Mouse (Mus musculus) spleen, embryonic (tissue): ENCODE data around the gene Reep6.

Experiments used
- CTCF ChIA-PET: fragments of 350-600 bp; sonication (Branson Sonifier 250); formaldehyde crosslinking; loops from one replicate; lab custom pipeline; 2022; lab: Charles Lee

Gene Reep6

DNA sequence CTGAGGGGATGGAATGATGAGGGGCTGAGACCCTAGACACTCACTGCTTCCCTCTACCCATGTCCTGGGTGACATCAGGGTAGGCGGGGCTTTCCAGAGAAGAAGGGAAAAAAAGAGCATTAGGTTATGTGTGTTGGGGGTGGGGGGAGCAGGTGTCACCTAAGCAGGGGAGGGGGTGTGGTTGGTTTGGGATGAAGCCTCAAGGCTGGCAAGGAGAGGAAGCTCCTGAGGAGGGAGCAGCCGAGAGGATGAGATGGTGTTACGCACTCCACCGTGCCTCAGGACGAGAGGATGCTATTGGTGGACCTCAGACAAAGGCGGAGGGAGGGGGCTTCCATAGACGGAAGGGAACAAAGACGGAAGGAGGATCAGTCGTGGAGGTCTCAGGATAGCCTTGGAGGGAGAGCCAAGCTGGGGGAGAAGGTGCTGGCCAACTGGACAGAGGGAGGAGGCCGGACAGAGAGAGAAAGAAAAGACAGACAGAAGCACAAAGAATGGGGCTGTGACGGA, 29.0 kb upstream of the Reep6 start:
- CTCF ChIA-PET = no interaction called here

DNA sequence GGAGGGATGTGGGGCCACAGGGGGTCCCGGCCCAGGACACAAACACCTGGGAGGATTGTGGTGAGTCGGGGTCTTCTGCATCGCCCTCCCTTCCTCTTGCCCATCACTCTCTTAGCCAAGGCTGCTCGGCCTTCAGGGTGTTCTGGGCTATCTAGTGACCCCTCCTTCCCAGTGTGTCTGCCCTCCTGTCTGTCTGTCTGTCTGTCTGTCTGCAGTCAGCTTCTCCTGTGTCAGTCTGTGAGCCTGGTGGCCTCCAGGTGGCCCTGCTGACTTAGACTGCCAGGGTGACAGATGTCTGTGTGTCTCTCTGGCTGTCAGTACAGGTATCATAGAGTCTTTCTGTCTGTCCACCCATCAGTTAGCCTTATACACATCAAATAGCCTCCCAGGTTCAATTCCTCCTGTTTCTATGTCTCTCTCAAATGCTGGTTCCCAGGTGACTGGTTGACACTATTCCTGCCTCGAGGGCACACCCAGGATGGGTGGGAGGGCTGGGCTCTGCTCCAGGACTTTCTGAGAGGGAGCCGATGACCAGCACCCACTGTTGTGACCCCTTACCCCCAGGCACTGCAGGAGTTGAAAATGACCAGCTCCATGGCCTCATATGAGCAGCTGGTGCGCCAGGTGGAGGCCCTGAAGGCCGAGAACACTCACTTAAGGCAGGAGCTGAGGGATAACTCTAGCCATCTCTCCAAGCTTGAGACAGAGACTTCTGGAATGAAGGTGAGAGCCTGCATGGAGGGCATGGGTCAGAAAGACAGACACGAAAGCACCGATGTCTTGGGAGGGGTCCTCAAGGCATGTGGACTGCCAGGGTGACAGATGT, 28.3 kb upstream of the Reep6 start:
- CTCF ChIA-PET = no interaction called here

DNA sequence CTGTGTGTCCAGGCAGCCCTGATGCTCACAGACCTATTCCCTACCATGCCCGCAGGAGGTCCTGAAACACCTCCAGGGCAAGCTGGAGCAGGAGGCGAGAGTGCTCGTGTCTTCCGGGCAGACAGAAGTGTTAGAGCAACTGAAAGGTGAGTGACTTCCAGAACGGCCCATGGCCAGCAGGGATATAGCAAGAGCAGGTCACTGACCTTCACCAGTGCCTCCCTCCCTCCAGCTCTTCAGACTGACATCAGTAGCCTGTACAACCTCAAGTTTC, 27.7 kb upstream of the Reep6 start:
- CTCF ChIA-PET = no interaction called here

DNA sequence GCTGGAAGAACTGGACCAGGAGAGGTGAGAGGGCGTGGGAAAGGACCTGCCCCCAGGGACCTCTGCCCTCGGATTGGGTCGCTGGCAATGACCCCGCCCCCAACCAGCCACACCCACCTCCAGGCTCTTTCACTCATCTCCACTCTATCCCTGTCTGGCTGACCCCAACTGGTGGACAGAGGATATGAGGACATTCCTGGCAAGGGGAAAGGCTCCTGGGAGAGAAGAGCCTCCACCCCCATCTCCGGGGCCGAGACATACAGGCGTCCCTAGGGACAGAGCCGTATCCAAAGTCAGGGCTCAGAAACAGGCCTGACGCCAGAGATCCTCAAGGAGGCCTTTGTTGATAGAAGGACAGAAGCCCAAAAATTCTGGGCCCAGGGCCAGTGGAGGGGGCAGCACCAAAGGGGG, 27.3 kb upstream of the Reep6 start:
- CTCF ChIA-PET = no interaction called here

DNA sequence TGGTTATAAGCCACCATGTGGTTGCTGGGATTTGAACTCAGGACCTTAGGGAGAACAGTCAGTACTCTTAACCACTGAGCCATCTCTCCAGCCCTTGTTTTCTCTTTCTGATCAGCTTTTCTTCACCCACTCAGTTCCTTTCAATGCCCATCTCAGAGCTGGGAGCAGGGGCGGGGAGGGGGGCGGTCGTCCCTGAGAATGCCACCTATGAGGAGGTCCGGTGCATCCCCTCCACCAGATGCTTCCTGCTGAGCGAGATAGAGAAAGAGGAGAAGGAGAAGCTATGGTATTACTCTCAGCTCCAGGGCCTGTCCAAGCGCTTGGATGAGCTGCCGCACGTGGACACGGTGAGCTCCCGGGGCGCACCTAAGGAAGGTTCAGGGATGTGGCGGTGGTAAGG, 25.3 kb upstream of the Reep6 start:
- CTCF ChIA-PET = interaction anchor here (0.6 to 0.7 kb wide), 2 partner anchors 38 to 396 kb away, joined by 3 read pairs; no protein-coding TSS in a partner anchor

DNA sequence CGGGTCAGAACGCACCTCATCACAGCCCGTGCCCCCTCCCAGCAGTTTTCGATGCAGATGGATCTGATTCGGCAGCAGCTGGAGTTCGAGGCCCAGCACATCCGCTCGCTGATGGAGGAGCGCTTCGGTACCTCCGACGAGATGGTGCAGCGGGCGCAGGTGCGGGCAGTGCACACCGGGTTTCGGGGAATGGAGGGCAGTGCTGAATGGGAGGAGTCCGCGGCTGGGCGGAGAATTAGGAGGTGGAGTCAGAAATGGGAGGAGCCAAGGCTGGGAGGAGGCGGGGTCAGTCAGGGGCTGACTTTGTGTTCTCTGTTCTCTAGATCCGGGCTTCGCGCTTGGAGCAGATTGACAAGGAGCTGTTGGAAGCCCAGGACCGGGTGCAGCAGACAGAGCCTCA, 24.9 kb upstream of the Reep6 start:
- CTCF ChIA-PET = interaction anchor here (0.7 kb wide), 1 partner anchor 38 kb away, joined by 3 read pairs; no protein-coding TSS in a partner anchor

DNA sequence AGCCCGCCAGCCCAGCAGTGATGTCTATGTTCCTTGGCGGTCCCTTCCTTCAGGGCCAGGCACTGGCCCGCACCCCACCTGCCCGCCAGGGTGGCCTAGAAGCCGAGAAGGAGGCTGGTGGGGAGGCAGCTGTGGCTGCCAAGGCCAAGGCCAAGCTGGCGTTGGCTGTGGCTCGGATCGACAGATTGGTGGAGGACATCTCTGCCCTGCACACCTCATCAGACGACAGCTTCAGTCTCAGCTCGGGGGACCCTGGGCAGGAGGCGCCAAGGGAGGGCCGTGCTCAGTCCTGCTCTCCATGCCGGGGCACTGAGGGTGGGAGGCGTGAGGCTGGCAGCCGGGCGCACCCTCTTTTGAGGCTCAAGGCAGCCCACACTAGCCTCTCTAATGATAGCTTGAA, 18.2 kb upstream of the Reep6 start:
- CTCF ChIA-PET = no interaction called here

DNA sequence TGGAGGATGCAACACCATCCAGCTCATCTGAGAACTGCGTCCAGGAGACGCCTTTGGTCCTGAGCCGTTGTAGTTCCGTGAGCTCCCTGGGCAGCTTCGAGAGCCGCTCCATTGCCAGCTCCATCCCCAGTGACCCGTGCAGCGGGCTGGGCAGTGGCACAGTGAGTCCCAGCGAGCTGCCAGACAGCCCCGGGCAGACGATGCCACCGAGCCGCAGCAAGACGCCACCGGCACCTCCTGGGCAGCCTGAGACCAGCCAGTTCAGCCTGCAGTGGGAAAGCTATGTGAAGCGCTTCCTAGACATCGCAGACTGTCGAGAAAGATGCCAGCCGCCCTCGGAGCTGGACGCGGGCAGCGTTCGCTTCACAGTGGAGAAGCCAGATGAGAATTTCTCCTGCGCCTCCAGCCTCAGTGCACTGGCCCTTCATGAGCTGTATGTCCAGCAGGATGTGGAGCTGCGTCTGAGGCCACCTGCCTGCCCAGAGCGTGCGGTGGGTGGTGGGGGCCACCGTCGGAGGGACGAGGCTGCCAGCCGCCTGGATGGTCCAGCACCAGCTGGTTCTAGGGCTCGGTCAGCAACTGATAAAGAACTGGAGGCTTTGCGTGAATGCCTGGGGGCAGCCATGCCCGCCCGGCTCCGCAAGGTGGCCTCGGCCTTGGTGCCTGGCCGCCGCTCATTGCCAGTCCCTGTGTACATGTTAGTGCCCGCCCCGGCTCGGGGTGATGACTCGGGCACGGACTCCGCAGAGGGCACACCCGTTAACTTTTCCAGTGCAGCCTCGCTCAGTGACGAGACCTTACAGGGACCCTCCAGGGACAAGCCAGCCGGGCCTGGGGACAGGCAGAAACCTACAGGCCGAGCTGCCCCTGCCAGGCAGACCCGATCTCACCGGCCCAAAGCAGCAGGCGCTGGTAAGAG, 16.9 kb upstream of the Reep6 start:
- CTCF ChIA-PET = interaction anchor here (0.6 to 1.1 kb wide), 2 partner anchors 28 to 424 kb away, joined by 3 read pairs; no protein-coding TSS in a partner anchor

DNA sequence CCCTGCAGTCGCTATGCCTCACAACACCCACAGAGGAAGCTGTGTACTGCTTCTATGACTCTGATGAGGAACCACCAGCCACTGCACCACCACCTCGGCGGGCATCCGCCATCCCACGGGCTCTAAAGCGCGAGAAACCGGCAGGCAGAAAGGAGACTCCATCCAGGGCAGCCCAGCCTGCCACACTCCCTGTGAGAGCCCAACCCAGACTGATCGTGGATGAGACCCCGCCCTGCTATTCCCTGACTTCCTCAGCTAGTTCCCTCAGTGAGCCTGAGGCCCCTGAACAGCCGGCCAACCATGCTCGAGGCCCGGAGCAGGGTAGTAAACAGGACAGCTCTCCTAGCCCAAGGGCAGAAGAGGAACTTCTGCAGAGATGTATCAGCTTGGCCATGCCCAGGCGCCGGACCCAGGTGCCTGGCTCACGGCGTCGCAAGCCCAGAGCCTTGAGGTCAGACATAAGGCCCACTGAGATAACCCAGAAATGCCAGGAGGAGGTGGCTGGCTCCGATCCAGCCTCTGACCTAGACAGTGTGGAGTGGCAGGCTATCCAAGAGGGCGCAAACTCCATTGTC, 16.0 kb upstream of the Reep6 start:
- CTCF ChIA-PET = interaction anchor here (0.6 to 1.1 kb wide), 2 partner anchors 27 to 355 kb away, joined by 3 read pairs; no protein-coding TSS in a partner anchor

DNA sequence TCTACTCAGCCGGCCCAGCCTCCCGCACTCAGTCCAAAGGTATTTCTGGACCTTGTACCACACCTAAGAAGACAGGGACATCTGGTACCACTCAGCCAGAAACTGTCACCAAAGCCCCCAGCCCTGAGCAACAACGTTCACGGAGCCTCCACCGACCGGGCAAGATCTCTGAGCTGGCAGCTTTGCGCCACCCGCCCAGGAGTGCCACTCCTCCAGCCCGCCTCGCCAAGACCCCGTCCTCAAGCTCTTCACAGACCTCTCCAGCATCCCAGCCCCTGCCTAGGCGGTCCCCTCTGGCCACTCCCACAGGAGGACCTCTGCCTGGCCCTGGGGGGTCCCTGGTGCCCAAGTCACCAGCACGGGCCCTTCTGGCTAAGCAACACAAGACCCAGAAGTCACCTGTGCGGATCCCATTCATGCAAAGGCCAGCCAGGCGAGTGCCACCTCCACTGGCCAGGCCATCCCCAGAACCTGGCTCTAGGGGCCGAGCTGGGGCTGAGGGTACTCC, 15.2 kb upstream of the Reep6 start:
- CTCF ChIA-PET = interaction anchor here (0.6 kb wide), 2 partner anchors 36 to 356 kb away, joined by 3 read pairs; no protein-coding TSS in a partner anchor

DNA sequence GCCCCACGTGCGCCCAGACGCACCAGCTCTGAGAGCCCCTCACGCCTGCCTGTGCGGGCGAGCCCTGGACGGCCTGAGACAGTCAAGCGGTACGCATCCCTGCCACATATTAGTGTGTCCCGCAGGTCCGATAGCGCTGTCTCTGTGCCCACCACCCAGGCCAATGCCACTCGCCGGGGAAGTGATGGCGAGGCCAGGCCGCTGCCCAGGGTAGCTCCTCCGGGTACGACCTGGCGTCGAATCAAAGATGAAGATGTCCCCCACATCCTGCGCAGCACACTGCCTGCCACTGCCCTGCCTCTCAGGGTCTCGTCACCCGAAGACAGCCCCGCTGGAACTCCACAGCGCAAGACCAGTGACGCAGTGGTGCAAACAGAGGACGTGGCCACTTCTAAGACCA, 14.4 kb upstream of the Reep6 start:
- CTCF ChIA-PET = no interaction called here

DNA sequence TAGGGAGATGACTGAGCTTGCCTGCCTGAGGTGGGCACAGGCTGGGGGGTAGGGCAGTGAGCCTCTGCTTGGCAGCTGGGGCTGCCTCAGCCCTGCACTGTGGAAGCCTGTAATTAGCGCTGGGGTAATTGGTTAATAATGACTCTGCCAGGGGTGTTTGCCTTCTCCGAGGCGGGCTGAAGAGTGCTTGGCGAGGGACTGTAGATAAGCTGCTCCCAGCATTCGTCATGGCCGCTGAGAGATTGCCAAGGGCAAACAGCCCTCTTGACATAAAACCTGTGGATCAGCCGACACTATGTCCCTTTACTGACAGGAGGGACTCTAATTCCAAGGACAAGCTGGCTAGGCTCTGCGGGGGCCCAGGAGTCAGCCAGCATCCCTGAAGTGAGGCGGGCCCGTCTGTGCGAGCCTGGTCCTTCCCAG, 13.4 kb upstream of the Reep6 start:
- CTCF ChIA-PET = no interaction called here

DNA sequence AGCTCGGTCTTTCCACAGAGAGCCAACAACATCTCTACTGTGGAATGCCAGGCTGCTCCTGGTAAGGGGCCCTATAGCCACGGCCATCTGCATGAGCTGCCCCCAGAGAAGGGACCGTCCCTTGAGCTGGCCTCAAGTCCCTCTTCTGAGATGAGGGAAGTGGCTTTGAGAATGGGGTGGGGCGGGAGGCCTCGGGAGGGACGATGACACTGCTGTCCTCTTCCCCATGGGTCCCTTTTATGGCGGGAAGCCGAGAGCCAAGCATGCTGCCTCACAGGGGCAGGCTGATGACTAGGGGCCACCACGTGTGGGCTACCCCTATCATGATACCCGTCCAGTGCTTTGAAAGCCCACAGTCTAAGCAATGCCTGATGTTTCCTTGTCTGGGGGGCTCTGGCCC, 12.7 kb upstream of the Reep6 start:
- CTCF ChIA-PET = interaction anchor here (0.8 kb wide), 1 partner anchor 25 kb away, joined by 3 read pairs; the partner anchor contains the start of gene Rps15

DNA sequence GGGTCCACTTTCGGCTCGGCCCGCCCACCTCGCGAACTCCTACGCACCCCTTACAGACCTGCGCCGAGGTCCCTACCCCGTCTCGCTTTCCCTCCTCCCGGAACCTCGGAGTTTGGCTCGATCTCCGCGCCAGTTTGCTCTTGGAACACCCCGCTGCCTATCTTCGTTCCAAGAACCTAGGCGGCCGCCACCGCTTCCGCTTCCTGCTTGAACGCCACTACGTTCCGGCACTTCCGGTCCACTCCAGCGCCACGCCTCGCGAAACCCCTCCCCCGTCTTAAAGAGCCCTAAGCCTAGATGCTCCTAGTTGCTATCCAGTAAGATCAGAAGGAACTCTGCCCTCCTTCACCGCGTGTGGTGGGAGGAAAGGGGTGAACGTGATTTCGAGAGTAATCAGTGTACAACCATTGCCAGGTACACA, 9.4 kb upstream of the Reep6 start, which contains the start of gene 2310011J03Rik:
TSS of gene 2310011J03Rik (minus strand) at position 198 of the 421 bp plus-strand sequence.
- CTCF ChIA-PET = no interaction called here

DNA sequence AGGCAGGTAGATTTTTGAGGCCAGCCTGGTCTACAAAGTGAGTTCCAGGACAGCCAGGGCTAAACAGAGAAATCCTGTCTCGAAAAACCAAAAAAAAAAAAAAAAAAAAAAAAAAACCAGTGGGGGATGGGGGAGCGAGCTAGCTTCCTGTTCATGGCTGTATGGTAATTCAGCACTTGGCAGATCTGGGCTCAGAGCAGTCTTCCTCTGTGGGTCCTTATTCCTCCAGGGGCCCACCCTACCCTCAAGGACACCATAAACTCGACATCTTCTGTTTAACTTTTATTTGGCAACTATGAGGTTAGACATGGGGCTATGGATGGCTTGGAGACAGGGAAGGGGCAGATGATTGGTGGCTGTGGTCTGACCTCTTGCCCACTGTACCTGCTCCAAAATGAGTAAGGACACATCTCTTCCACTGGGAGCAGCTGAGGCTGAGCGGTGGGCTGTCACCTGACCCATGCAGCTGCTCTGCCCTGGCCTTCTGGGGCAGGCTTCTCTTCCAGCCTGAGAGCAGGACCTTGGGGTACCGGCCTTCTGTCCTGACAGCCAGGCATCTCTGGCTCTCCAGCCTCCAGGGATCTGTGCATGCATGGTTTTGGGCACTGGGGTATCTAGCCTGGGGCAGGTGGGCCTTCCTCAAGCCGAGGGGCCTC, 8.6 kb upstream of the Reep6 start:
- CTCF ChIA-PET = no interaction called here

DNA sequence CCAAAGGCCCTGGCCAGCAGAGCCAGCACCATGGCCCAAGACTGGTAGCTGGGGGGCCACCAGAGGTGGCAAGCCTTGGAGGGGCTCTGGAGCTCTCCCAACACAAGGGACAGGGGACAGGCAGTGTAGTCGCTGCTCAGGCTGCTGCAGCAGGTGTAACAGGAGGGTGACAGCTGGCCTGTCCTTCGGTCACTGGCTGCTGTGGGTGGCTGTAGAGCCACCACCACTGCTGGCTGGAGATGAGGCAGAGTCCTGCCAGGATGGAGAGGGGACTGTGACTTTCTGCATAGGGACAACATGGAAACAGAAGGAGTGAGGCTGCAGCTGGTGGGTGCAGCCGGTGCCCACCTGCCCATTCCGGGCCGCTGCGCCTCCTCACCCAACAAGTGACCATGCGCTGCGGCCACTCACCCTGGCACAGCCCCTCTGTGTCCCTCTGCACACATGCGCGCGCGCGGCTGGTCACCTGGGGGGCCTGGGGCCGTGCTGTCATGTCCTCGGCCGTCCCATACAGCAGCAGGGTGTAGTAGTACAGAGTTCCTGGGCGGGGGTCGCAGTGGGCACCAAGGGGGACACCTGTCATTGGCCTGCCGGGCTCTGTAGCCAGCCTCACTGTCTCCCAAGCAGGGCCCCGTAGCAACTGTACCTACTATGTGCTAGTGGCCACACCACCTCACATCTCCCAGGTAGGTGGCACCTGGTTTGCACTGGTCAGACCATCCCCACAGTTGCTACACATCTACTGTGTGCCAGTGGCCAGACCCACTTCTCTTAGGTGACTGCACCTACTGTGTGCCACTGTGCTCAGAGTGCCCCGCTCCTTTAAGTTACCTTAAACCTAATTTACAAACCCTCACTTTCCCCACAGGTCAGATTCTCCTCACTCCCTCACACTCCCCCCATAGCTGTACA, 7.8 kb upstream of the Reep6 start:
- CTCF ChIA-PET = no interaction called here

DNA sequence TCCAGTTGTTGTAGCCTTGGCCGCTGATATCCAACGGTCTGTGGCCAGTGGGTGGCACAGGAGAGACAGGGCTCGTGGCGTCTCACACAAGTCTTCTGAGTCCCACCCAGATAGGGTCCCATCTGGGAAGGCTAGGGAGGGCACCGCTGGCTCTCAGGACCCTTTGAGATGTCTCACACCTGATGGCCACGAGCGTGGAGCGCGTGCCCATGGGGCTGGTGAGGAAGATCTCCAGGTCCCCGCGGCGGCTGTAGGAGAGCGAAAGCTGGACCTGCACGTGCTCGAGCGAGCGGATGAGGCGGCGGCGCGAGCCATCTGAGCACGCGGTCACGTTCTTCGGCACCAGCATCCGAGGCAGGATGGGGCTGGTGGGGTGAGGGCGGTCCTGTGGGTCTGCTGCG, 6.9 kb upstream of the Reep6 start:
- CTCF ChIA-PET = no interaction called here

DNA sequence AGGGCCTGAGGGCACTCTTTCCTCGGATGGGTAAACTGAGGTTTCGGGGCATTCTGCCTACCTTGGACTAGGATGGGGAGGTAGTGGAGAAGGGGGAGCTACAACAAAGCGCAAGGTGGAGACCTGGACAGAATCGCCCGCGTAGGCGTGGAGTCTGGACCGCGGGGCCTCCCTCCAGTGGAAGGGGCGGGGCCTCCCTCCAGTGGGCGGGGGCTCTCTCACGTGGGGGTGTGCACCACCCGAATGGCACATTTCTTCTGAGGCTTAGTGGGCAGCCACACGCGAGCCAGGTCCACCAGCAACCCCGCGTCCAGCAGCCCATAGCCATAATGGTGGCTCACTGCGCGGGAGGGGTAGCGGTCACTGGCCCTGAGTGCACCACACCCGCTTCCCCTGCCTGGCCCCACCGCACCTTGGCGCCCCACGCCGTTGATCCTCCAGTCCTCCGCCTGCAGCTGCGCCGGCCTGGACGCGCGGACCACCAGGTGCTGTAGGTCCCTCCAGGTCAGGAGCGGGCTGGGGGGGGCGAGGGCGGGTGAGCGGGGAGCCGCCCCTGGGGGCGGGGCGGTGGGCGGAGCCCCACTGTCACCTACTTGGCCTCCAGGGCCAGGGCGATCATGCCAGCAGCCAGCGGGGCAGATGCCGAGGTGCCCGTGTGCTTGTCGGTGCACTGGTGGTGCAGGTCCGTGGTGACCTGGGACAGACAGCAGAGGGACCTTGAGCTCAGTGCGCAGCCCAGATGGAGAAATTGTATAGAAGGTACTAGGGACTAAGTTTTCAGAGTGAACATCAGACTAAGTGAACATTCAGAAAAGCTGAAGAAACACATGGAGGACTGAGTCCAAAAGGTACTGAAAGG, 6.3 kb upstream of the Reep6 start:
- CTCF ChIA-PET = no interaction called here
